Mouse (Mus musculus) ES-Bruce4 (cell line): Measurements from ENCODE around the gene Teddm1a. TPM values are rescaled to one million over a fixed set of nuclear protein-coding genes. Genes with fewer than 3 reads are reported as not detected.
"Not testable (repeated sequence)": the region's sequence is repeated elsewhere in the genome, so short reads cannot be mapped to it uniquely, and the experiment has no call there.

Source experiments
- H3K27ac ChIP-seq: 2 replicates; pipeline ENCODE4 v1.5.1; 2012; ENCODE audit warnings: low read length, inconsistent platforms; ENCODE audit not compliant: insufficient read depth
- H3K27me3 ChIP-seq: 2 replicates; pipeline ENCODE4 v1.6.1; 2012; ENCODE audit warnings: mild to moderate bottlenecking, low read length, inconsistent platforms; ENCODE audit not compliant: control insufficient read depth, poor library complexity, insufficient read depth, severe bottlenecking
- H3K36me3 ChIP-seq: 2 replicates; pipeline ENCODE4 v1.6.1; 2012; ENCODE audit warnings: inconsistent platforms, mild to moderate bottlenecking, low read length, moderate library complexity; ENCODE audit not compliant: control insufficient read depth, poor library complexity, insufficient read depth, severe bottlenecking
- H3K4me1 ChIP-seq: one replicate; pipeline ENCODE4 v1.8.1; 2011; ENCODE audit warnings: low read length; ENCODE audit not compliant: control insufficient read depth, insufficient read depth
- H3K4me3 ChIP-seq: 2 replicates; pipeline ENCODE4 v1.5.1; 2011; ENCODE audit warnings: low read depth, mild to moderate bottlenecking, low read length
- H3K9ac ChIP-seq: 2 replicates; pipeline ENCODE4 v1.6.1; 2012; ENCODE audit warnings: low read depth, mild to moderate bottlenecking, inconsistent platforms; ENCODE audit not compliant: poor library complexity, severe bottlenecking
- H3K9me3 ChIP-seq: replicated peaks from 2 replicates; pipeline ENCODE4 v1.6.1; 2012; ENCODE audit warnings: mild to moderate bottlenecking, low read length, inconsistent platforms; ENCODE audit not compliant: control insufficient read depth, poor library complexity, insufficient read depth, severe bottlenecking
- CTCF ChIP-seq: IDR thresholded peaks from one replicate; pipeline ENCODE4 v1.8.1; 2011; ENCODE audit warnings: low read depth, low read length
- EP300 ChIP-seq: IDR thresholded peaks from 2 replicates; pipeline ENCODE4 v1.6.1; 2011; ENCODE audit warnings: low read depth, low read length; ENCODE audit not compliant: insufficient read depth
- POLR2A ChIP-seq: IDR thresholded peaks from one replicate; pipeline ENCODE4 v1.8.1; 2011; ENCODE audit warnings: low read length; ENCODE audit not compliant: insufficient read depth
- polyA plus RNA-seq: library from polyadenylated mRNA; stranded (reverse); fragments of >200 nt; gene quantifications from 2 replicates; pipeline ENCODE4 v1.2.4, GENCODE M21; 2011; ENCODE audit warnings: low read depth; ENCODE audit not compliant: missing spikeins, insufficient read depth, insufficient read length

Gene Teddm1a
- not detected in 2 replicates for polyA plus RNA-seq

GRCm38 (mm10) chr1:153891442-153891841 lies at the start of gene Teddm1a:
Gene Teddm1a (plus strand): TSS chr1:153891742.
- no peak for TF ChIP-seq EP300
- no peak for TF ChIP-seq CTCF

GRCm38 (mm10) chr1:153842121-153842740 lies 49.3 kb upstream of the Teddm1a start:
- H3K9ac ChIP-seq = no peak overlapping the region
- H3K9me3 ChIP-seq = no peaks in the 10 kb centered on the region
- H3K36me3 ChIP-seq = no peaks in the 10 kb centered on the region
- H3K4me3 ChIP-seq = no peak overlapping the region
- no peak overlapping the region for H3K27ac ChIP-seq
- H3K4me1 ChIP-seq = no peaks in the 10 kb centered on the region
- H3K27me3 ChIP-seq = no peaks in the 10 kb centered on the region
- TF ChIP-seq CTCF (no peak), EP300 (no peak), POLR2A (no peak)

More at GRCm38 (mm10) chr1:153891442-153891841, at the start of gene Teddm1a:
- Histone ChIP-seq H3K27me3 (no peaks in the 10 kb centered on the region), H3K9ac (no peak within 1 kb of the TSS), H3K36me3 (no peaks in the 10 kb centered on the region), H3K27ac (no peak within 1 kb of the TSS), H3K4me1 (no peaks in the 10 kb centered on the region), H3K4me3 (no peak within 1 kb of the TSS), H3K9me3 (no peaks in the 10 kb centered on the region)

DNA sequence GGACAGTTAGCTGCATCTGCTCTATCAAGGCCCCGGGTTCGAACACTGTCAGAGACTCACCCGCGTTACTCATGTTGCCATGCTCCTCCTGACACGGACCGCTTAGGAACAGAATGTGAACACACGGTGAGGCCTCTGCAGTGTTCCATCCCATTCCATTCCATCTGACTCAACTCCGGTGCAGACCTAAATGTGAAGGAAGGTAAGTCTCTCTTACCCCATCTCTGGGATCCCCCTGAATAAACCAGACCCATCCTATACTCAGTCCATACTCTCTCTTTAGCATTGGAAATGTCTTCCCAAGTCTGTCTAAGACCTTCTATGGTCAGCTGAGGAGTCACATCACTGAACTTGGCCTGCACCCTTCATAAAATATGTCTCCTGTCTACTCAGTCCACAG lies 47.5 kb upstream of the Teddm1a start, which contains the start of gene Rgsl1:
Rgsl1 (minus strand) TSS at position 101 of the 400 bp plus-strand sequence.
- no peak for TF ChIP-seq POLR2A
- TF ChIP-seq CTCF = no peak
- no peak for TF ChIP-seq EP300
- Histone ChIP-seq H3K36me3 (no peaks in the 10 kb centered on the region), H3K4me1 (no peaks in the 10 kb centered on the region), H3K27me3 (no peaks in the 10 kb centered on the region), H3K9ac (no peak within 1 kb of the TSS), H3K4me3 (no peak within 1 kb of the TSS), H3K27ac (no peak within 1 kb of the TSS), H3K9me3 (no peaks in the 10 kb centered on the region)

GRCm38 (mm10) chr1:153846420-153846819 lies 45.1 kb upstream of the Teddm1a start:
- H3K9ac ChIP-seq = no peak overlapping the region
- TF ChIP-seq EP300 = no peak
- TF ChIP-seq CTCF = no peak
- no peak for TF ChIP-seq POLR2A

GRCm38 (mm10) chr1:153846867-153847266 lies 44.7 kb upstream of the Teddm1a start:
- no peak for TF ChIP-seq CTCF
- no peak for TF ChIP-seq EP300
- TF ChIP-seq POLR2A = no peak
- no peaks in the 10 kb centered on the region for H3K4me1 ChIP-seq
- no peaks in the 10 kb centered on the region for H3K36me3 ChIP-seq
- no peak overlapping the region for H3K4me3 ChIP-seq
- no peaks in the 10 kb centered on the region for H3K9me3 ChIP-seq
- H3K27me3 ChIP-seq = no peaks in the 10 kb centered on the region; the same call in 1 of the 2 replicates
- H3K27ac ChIP-seq = no peak overlapping the region
- H3K9ac ChIP-seq = no peak overlapping the region

More at GRCm38 (mm10) chr1:153846420-153846819, 45.1 kb upstream of the Teddm1a start:
- Histone ChIP-seq H3K27me3 (no peaks in the 10 kb centered on the region; the same call in 1 of the 2 replicates), H3K4me1 (no peaks in the 10 kb centered on the region), H3K36me3 (no peaks in the 10 kb centered on the region), H3K4me3 (no peak overlapping the region), H3K9me3 (no peaks in the 10 kb centered on the region), H3K27ac (no peak overlapping the region)

DNA sequence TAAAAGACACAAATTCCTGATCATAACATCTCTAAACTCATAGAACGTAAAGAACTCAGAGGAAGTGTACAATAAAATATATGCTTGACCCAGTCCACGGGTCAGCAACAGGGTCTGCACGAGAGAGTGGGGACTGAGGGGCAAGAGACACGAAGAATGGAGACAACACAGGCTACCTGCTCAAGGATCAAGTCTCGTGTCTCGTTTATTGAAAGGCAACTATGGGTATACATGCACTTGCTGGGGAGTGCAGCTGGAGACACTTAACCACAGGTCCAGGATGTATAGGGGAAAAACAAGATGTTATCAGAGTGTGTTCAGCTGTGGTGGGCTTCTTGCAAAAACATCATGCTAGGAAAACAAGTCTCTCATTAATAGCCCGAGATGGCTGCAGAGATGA lies 38.8 kb upstream of the Teddm1a start:
- H3K36me3 ChIP-seq, H3K9me3 ChIP-seq, H3K27ac ChIP-seq, H3K4me3 ChIP-seq, H3K9ac ChIP-seq, H3K4me1 ChIP-seq, H3K27me3 ChIP-seq: not testable (repeated sequence)
